ENCODE assay signal across 8 mouse cellular contexts in the genomic region with DNA sequence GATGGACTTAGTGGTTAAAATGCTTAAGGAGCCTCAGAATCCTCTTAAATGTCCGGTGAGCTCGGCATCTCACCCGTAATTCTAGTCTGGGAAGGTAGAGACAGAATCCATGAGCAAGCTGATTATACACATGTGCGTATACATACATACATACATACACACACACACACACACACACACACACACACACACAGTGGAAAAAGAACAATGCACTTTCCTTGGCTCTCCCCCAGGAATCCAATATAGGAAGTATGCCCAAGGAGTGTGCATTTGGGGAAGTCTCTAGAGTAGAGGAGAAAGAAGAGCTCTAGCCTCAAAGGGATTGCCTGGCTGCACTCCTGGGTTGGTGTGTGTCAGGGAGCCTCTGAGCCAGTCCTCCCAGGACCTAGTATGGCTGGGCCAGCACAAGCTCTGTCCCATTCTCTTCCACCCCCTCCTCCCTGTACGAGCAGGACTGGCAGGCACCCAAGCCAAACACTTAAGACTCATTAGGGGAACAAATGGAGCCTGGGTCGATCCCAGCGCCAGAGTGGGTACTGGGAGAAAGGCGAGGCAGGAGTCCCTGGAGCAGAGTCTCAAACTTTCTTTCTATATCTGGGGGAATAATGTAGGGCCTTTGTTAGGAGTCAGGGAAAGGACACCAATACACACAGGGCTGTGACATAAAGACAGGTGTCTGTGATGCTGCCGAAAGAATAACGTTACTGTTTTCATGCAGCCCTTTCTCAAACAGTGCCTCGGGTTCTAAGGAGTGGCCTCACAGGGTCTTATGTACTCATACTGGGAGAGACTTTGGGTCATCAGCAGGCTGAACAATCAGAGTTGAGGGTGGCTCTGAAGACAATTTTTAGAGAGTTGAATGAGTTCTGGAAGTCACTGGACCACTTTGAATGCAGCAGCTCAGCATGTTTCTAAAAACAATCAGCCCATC. TPM values are rescaled to one million over a fixed set of nuclear protein-coding genes. Genes with fewer than 3 reads are reported as not detected.
DNase-seq lines count a peak whose midpoint lies in the region; ATAC-seq lines count a peak whose summit lies in the region.

No protein-coding gene starts in this region.

- WGBS in limb, embryonic 13.5 days = 58% methylated on average over 11 of the region's 11 CpGs
- 74% methylated on average over 11 of the region's 11 CpGs for WGBS in limb, embryonic 10.5 days
- 33% methylated on average over 11 of the region's 11 CpGs for WGBS in forebrain, embryonic 15.5 days
- WGBS in kidney, embryonic 16.5 days = 52% methylated on average over 11 of the region's 11 CpGs

- H3K27me3 ChIP-seq in limb, embryonic 13.5 days = no peaks in the 10 kb centered on the region
- H3K27me3 ChIP-seq in limb, embryonic 10.5 days (ENCODE audit: low read depth, poor library complexity, severe bottlenecking) = no peaks in the 10 kb centered on the region
- H3K27me3 ChIP-seq in forebrain, embryonic 15.5 days = no peaks in the 10 kb centered on the region
- H3K27me3 ChIP-seq in kidney, embryonic 16.5 days (ENCODE audit: insufficient read depth, low read length) = no peaks in the 10 kb centered on the region

- peak; percentile 71 for ATAC-seq in limb, embryonic 13.5 days (ENCODE audit: low FRiP score, low read depth)
- ATAC-seq in forebrain, embryonic 15.5 days (replicated peaks) = peak; percentile 92
- peak; percentile 84 for ATAC-seq in kidney, embryonic 16.5 days (ENCODE audit: low FRiP score, low TSS enrichment)
- no peak for ATAC-seq in erythroblast, adult 5-6 weeks (replicated peaks; ENCODE audit: low FRiP score, poor library complexity, severe bottlenecking)

- H3K27ac ChIP-seq in limb, embryonic 13.5 days = no peak overlapping the region
- H3K27ac ChIP-seq in limb, embryonic 10.5 days = no peak overlapping the region
- no peak overlapping the region for H3K27ac ChIP-seq in forebrain, embryonic 15.5 days (replicated peaks)
- no peak overlapping the region for H3K27ac ChIP-seq in kidney, embryonic 16.5 days (ENCODE audit: low read length)

- no peak overlapping the region for H3K9ac ChIP-seq in limb, embryonic 13.5 days
- no peak overlapping the region for H3K9ac ChIP-seq in forebrain, embryonic 15.5 days (replicated peaks)
- no peak overlapping the region for H3K9ac ChIP-seq in kidney, embryonic 16.5 days (replicated peaks; ENCODE audit: low read length)

- H3K4me2 ChIP-seq in limb, embryonic 13.5 days (replicated peaks) = no peak overlapping the region
- H3K4me2 ChIP-seq in forebrain, embryonic 15.5 days (replicated peaks) = no peak overlapping the region
- H3K4me2 ChIP-seq in kidney, embryonic 16.5 days (replicated peaks; ENCODE audit: low read depth, low read length) = no peak overlapping the region

- H3K4me3 ChIP-seq in limb, embryonic 13.5 days = no peak overlapping the region
- no peak overlapping the region for H3K4me3 ChIP-seq in limb, embryonic 10.5 days
- no peak overlapping the region for H3K4me3 ChIP-seq in forebrain, embryonic 15.5 days
- H3K4me3 ChIP-seq in kidney, embryonic 16.5 days (ENCODE audit: low read length) = no peak overlapping the region

- H3K9me3 ChIP-seq in limb, embryonic 13.5 days = no peaks in the 10 kb centered on the region
- H3K9me3 ChIP-seq in limb, embryonic 10.5 days (replicated peaks) = no peaks in the 10 kb centered on the region
- H3K9me3 ChIP-seq in forebrain, embryonic 15.5 days = no peaks in the 10 kb centered on the region
- no peaks in the 10 kb centered on the region for H3K9me3 ChIP-seq in kidney, embryonic 16.5 days (ENCODE audit: low read length)

- H3K36me3 ChIP-seq in limb, embryonic 13.5 days = peaks cover 3% of the 10 kb centered on the region; the same call in 1 of the 2 replicates
- no peaks in the 10 kb centered on the region for H3K36me3 ChIP-seq in limb, embryonic 10.5 days
- H3K36me3 ChIP-seq in forebrain, embryonic 15.5 days = no peaks in the 10 kb centered on the region
- no peaks in the 10 kb centered on the region for H3K36me3 ChIP-seq in kidney, embryonic 16.5 days (ENCODE audit: insufficient read depth, low read length)

- H3K4me1 ChIP-seq in limb, embryonic 13.5 days = peaks cover 6% of the 10 kb centered on the region
- H3K4me1 ChIP-seq in limb, embryonic 10.5 days = no peaks in the 10 kb centered on the region
- H3K4me1 ChIP-seq in forebrain, embryonic 15.5 days = peaks cover 5% of the 10 kb centered on the region; the same call in 1 of the 2 replicates
- 0 out of 2 replicates have a peak, but pooled peaks cover 4% of the 10 kb centered on the region for H3K4me1 ChIP-seq in kidney, embryonic 16.5 days (ENCODE audit: insufficient read depth, low read length)

- DNase-seq in limb, embryonic 10.5 days (ENCODE audit: low spot score) = no peak
- DNase-seq in retina, postnatal 7 days (ENCODE audit: low read depth, low spot score) = peak; percentile 3
- DNase-seq in right cerebral cortex, postnatal 36 days (ENCODE audit: low spot score in 2 of 2) = no peak
- DNase-seq in c-Kit-positive CD71-positive TER-119-positive erythroid progenitor cells, embryonic 14.5 days (ENCODE audit: low spot score) = no peak

RNA-seq across cellular contexts. Expression of gene Tnks1bp1, which starts 41.2 kb away (rescaled TPM):
- 28.7 and 43.9 TPM in 2 replicates for polyA plus RNA-seq in limb, embryonic 13.5 days (2015; fragmentation: Nextera tagmentation; extraction: Ambion mirVana)
- polyA plus RNA-seq in limb, embryonic 10.5 days (2016; fragmentation: Nextera tagmentation; extraction: Ambion mirVana) = 28.7 and 32.0 TPM in 2 replicates
- 22.0 and 29.2 TPM in 2 replicates for polyA plus RNA-seq in forebrain, embryonic 15.5 days (2015; fragmentation: Nextera tagmentation; extraction: Ambion mirVana)
- polyA plus RNA-seq in kidney, embryonic 16.5 days (2015; fragmentation: Nextera tagmentation; extraction: Ambion mirVana) = 34.2 and 40.6 TPM in 2 replicates
- not detected in 2 replicates for total RNA-seq in erythroblast, adult 5-6 weeks (2015; ENCODE audit: low replicate concordance)
- 1.2 and 1.5 TPM in 2 replicates for total RNA-seq in erythroblast, adult 5-6 weeks (2017; ENCODE audit: low replicate concordance)

RNA-seq across cellular contexts. Expression of gene Aplnr, which starts 47.0 kb away (rescaled TPM):
- polyA plus RNA-seq in limb, embryonic 13.5 days (2015; fragmentation: Nextera tagmentation; extraction: Ambion mirVana) = 42.2 and 49.7 TPM in 2 replicates
- 32.9 and 40.6 TPM in 2 replicates for polyA plus RNA-seq in limb, embryonic 10.5 days (2016; fragmentation: Nextera tagmentation; extraction: Ambion mirVana)
- 19.3 and 19.7 TPM in 2 replicates for polyA plus RNA-seq in forebrain, embryonic 15.5 days (2015; fragmentation: Nextera tagmentation; extraction: Ambion mirVana)
- 125 and 126 TPM in 2 replicates for polyA plus RNA-seq in kidney, embryonic 16.5 days (2015; fragmentation: Nextera tagmentation; extraction: Ambion mirVana)
- 0.63 TPM in 1 of 2 replicates, not detected in the other for total RNA-seq in erythroblast, adult 5-6 weeks (2015; ENCODE audit: low replicate concordance)
- total RNA-seq in erythroblast, adult 5-6 weeks (2017; ENCODE audit: low replicate concordance) = 0.34 and 0.70 TPM in 2 replicates

RNA-seq across cellular contexts. Expression of gene P2rx3, which starts 51.7 kb away (rescaled TPM):
- polyA plus RNA-seq in limb, embryonic 13.5 days (2015; fragmentation: Nextera tagmentation; extraction: Ambion mirVana) = 1.0 and 1.1 TPM in 2 replicates
- polyA plus RNA-seq in limb, embryonic 10.5 days (2016; fragmentation: Nextera tagmentation; extraction: Ambion mirVana) = 2.1 and 2.8 TPM in 2 replicates
- polyA plus RNA-seq in forebrain, embryonic 15.5 days (2015; fragmentation: Nextera tagmentation; extraction: Ambion mirVana) = 0.75 and 1.1 TPM in 2 replicates
- polyA plus RNA-seq in kidney, embryonic 16.5 days (2015; fragmentation: Nextera tagmentation; extraction: Ambion mirVana) = 0.56 and 1.3 TPM in 2 replicates
- total RNA-seq in erythroblast, adult 5-6 weeks (2015; ENCODE audit: low replicate concordance) = not detected in 2 replicates
- not detected in 2 replicates for total RNA-seq in erythroblast, adult 5-6 weeks (2017; ENCODE audit: low replicate concordance)

RNA-seq across cellular contexts. Expression of gene Ssrp1, which starts 51.9 kb away (rescaled TPM):
- 297 and 301 TPM in 2 replicates for polyA plus RNA-seq in limb, embryonic 13.5 days (2015; fragmentation: Nextera tagmentation; extraction: Ambion mirVana)
- polyA plus RNA-seq in limb, embryonic 10.5 days (2016; fragmentation: Nextera tagmentation; extraction: Ambion mirVana) = 421 and 433 TPM in 2 replicates
- polyA plus RNA-seq in forebrain, embryonic 15.5 days (2015; fragmentation: Nextera tagmentation; extraction: Ambion mirVana) = 229 and 235 TPM in 2 replicates
- 316 and 329 TPM in 2 replicates for polyA plus RNA-seq in kidney, embryonic 16.5 days (2015; fragmentation: Nextera tagmentation; extraction: Ambion mirVana)
- 54.8 and 61.9 TPM in 2 replicates for total RNA-seq in erythroblast, adult 5-6 weeks (2015; ENCODE audit: low replicate concordance)
- total RNA-seq in erythroblast, adult 5-6 weeks (2017; ENCODE audit: low replicate concordance) = 111 and 113 TPM in 2 replicates
